Comparison of ENCODE assay signal across 8 mouse cellular contexts in the genomic region with DNA sequence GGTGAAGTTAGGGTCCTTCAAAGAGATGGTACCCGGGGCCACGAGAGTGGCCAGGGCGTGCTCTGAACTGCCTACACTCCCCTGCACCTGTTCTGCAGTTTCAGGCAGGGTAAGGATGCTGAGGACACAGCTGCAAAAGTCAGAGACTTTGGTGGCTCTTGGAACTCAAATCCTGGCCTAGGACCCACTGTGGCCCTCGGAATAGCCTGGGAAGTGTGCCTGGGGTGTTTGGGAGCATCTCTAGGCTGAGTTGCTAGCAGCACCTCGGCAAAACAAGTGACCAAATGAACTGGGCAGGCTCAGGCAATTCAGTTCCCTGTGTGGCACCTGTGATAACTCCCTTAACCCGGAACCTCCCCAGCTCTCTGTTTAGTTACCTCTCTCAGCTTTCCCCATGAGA. TPM values are rescaled to one million over a fixed set of nuclear protein-coding genes. Genes with fewer than 3 reads are reported as not detected.
DNase-seq lines count a peak whose midpoint lies in the region; ATAC-seq lines count a peak whose summit lies in the region.

No protein-coding gene starts in this region.

- no peaks in the 10 kb centered on the region for H3K9me3 ChIP-seq in heart, embryonic 13.5 days
- no peaks in the 10 kb centered on the region for H3K9me3 ChIP-seq in embryonic facial prominence, embryonic 11.5 days (replicated peaks; ENCODE audit: control insufficient read depth, low read length)
- no peaks in the 10 kb centered on the region for H3K9me3 ChIP-seq in intestine, embryonic 14.5 days (ENCODE audit: control insufficient read depth, low read length)
- H3K9me3 ChIP-seq in neural tube, embryonic 11.5 days (ENCODE audit: control insufficient read depth, low read length) = no peaks in the 10 kb centered on the region

- peak overlapping the region; percentile 91 for H3K9ac ChIP-seq in heart, embryonic 13.5 days
- no peak overlapping the region for H3K9ac ChIP-seq in embryonic facial prominence, embryonic 11.5 days (replicated peaks; ENCODE audit: low read length)
- no peak overlapping the region for H3K9ac ChIP-seq in intestine, embryonic 14.5 days (ENCODE audit: low read length)
- no peak overlapping the region for H3K9ac ChIP-seq in neural tube, embryonic 11.5 days (ENCODE audit: low read length)

- peak overlapping the region; percentile 90 for H3K4me3 ChIP-seq in heart, embryonic 13.5 days
- H3K4me3 ChIP-seq in embryonic facial prominence, embryonic 11.5 days (ENCODE audit: low read depth, low read length) = peak overlapping the region; percentile 57
- H3K4me3 ChIP-seq in intestine, embryonic 14.5 days (ENCODE audit: low read depth, low read length) = peak overlapping the region; percentile 48; the same call in 1 of the 2 replicates
- H3K4me3 ChIP-seq in neural tube, embryonic 11.5 days (ENCODE audit: low read depth, low read length) = peak overlapping the region; percentile 54; the same call in 1 of the 2 replicates

- no peak for ATAC-seq in heart, embryonic 13.5 days (ENCODE audit: extremely low read depth, insufficient number of reproducible peaks, low FRiP score, low TSS enrichment)
- no peak for ATAC-seq in embryonic facial prominence, embryonic 11.5 days (replicated peaks; ENCODE audit: insufficient number of reproducible peaks, low FRiP score, low TSS enrichment, low read depth)
- ATAC-seq in intestine, embryonic 14.5 days (replicated peaks; ENCODE audit: low FRiP score, low TSS enrichment, low read depth) = no peak
- no peak for ATAC-seq in neural tube, embryonic 11.5 days (ENCODE audit: insufficient read depth, low FRiP score, low TSS enrichment)

- WGBS in heart, embryonic 13.5 days = 2% methylated on average over 6 of the region's 6 CpGs
- 11% methylated on average over 6 of the region's 6 CpGs for WGBS in embryonic facial prominence, embryonic 11.5 days
- 20% methylated on average over 6 of the region's 6 CpGs for WGBS in intestine, embryonic 14.5 days
- 15% methylated on average over 6 of the region's 6 CpGs for whole genome bisulfite sequencing in neural tube, embryonic 11.5 days

- peaks cover 64% of the 10 kb centered on the region for H3K4me1 ChIP-seq in heart, embryonic 13.5 days
- peaks cover 4% of the 10 kb centered on the region; the same call in 1 of the 2 replicates for H3K4me1 ChIP-seq in embryonic facial prominence, embryonic 11.5 days (ENCODE audit: control insufficient read depth, insufficient read depth, low read length)
- peaks cover 4% of the 10 kb centered on the region; the same call in 1 of the 2 replicates for H3K4me1 ChIP-seq in intestine, embryonic 14.5 days (replicated peaks; ENCODE audit: control insufficient read depth, insufficient read depth, low read length)
- H3K4me1 ChIP-seq in neural tube, embryonic 11.5 days (ENCODE audit: control insufficient read depth, insufficient read depth, low read length) = peaks cover 13% of the 10 kb centered on the region

- peak overlapping the region; percentile 84 for H3K4me2 ChIP-seq in heart, embryonic 13.5 days
- peak overlapping the region; percentile 99 for H3K4me2 ChIP-seq in embryonic facial prominence, embryonic 11.5 days (ENCODE audit: low read depth, low read length)
- peak overlapping the region; percentile 98 for H3K4me2 ChIP-seq in intestine, embryonic 14.5 days (ENCODE audit: low read length)
- H3K4me2 ChIP-seq in neural tube, embryonic 11.5 days (ENCODE audit: low read depth) = peak overlapping the region; percentile 96; the same call in 1 of the 2 replicates

- H3K27me3 ChIP-seq in heart, embryonic 13.5 days (replicated peaks) = peaks cover 31% of the 10 kb centered on the region
- H3K27me3 ChIP-seq in embryonic facial prominence, embryonic 11.5 days (ENCODE audit: control insufficient read depth, insufficient read depth, low read length) = peaks cover 32% of the 10 kb centered on the region
- H3K27me3 ChIP-seq in intestine, embryonic 14.5 days (replicated peaks; ENCODE audit: control insufficient read depth, insufficient read depth, low read length) = peaks cover 47% of the 10 kb centered on the region
- H3K27me3 ChIP-seq in neural tube, embryonic 11.5 days (ENCODE audit: control insufficient read depth, insufficient read depth, low read length) = peaks cover 36% of the 10 kb centered on the region

- H3K36me3 ChIP-seq in heart, embryonic 13.5 days = peaks cover 2% of the 10 kb centered on the region; the same call in 1 of the 2 replicates
- H3K36me3 ChIP-seq in embryonic facial prominence, embryonic 11.5 days (replicated peaks; ENCODE audit: control insufficient read depth, insufficient read depth, low read depth, low read length) = no peaks in the 10 kb centered on the region
- H3K36me3 ChIP-seq in intestine, embryonic 14.5 days (ENCODE audit: control insufficient read depth, insufficient read depth, low read length) = no peaks in the 10 kb centered on the region
- no peaks in the 10 kb centered on the region for H3K36me3 ChIP-seq in neural tube, embryonic 11.5 days (ENCODE audit: control insufficient read depth, insufficient read depth, low read length)

- DNase-seq in heart, adult 9 months (ENCODE audit: low spot score in 2 of 2) = no peak
- DNase-seq in embryonic facial prominence, embryonic 11.5 days (ENCODE audit: low spot score) = no peak
- no peak for DNase-seq in intestine, embryonic 14.5 days (ENCODE audit: low spot score)
- no peak for DNase-seq in neural tube, embryonic 11.5 days (ENCODE audit: low spot score)
- no peak for DNase-seq in left cerebral cortex, adult 9 months (ENCODE audit: low spot score in 2 of 2)
- DNase-seq in adrenal gland, adult 18-20 months (ENCODE audit: low spot score in 2 of 2) = no peak
- no peak for DNase-seq in ovary, postnatal 14 days (ENCODE audit: low spot score)

- H3K27ac ChIP-seq in heart, embryonic 13.5 days (replicated peaks) = peak overlapping the region; percentile 100
- no peak overlapping the region for H3K27ac ChIP-seq in embryonic facial prominence, embryonic 11.5 days (replicated peaks; ENCODE audit: low read depth, low read length)
- H3K27ac ChIP-seq in intestine, embryonic 14.5 days (ENCODE audit: low read depth) = no peak overlapping the region
- no peak overlapping the region for H3K27ac ChIP-seq in neural tube, embryonic 11.5 days (ENCODE audit: low read depth, low read length)

RNA-seq across cellular contexts. Expression of gene Tmod1, which starts 1.2 kb away (rescaled TPM):
- 171 and 182 TPM in 2 replicates for polyA plus RNA-seq in heart, embryonic 13.5 days (2015; fragmentation: Nextera tagmentation; extraction: Ambion mirVana)
- 4.8 and 5.2 TPM in 2 replicates for polyA plus RNA-seq in embryonic facial prominence, embryonic 11.5 days (2014; fragmentation: Nextera tagmentation; extraction: Ambion mirVana)
- 2.5 TPM in 2 replicates for polyA plus RNA-seq in intestine, embryonic 14.5 days (2014; fragmentation: Nextera tagmentation; extraction: Ambion mirVana)
- polyA plus RNA-seq in neural tube, embryonic 11.5 days (2014; fragmentation: Nextera tagmentation; extraction: Ambion mirVana) = 5.2 and 5.7 TPM in 2 replicates
- total RNA-seq in adrenal gland, adult 18-20 months (2021) = 1 to 10 TPM; 4.5 to 7.9 TPM

Comparison
In these comparisons a context has a peak if more than half of its experiments do, and no peak if none do; other contexts are left out.
1. RNA of gene Tmod1, which starts 1.2 kb away (polyA plus RNA-seq): 171 to 182 TPM in heart, embryonic 13.5 days; 5.2 to 5.7 TPM in neural tube, embryonic 11.5 days, 4.8 to 5.2 TPM in embryonic facial prominence, embryonic 11.5 days and 2.5 TPM in intestine, embryonic 14.5 days; every median in the first group is over 10 times any median in the second.
2. Peak in every context shown above with its lines, with median percentiles within 50 percentile points of each other: H3K4me2 ChIP-seq and H3K4me3 ChIP-seq.